Mouse (Mus musculus) hindlimb bud, embryonic 11.5 days (tissue): ENCODE data around the gene Olfr1494.

Source experiments
- DNase-seq: peaks from one replicate; pipeline ENCODE4 v3.0.0-alpha.2; 2012; ENCODE audit warnings: low read depth, low spot score; ENCODE audit errors: extremely low spot score

Gene Olfr1494

GRCm38 (mm10) chr19:13739428-13739827, at the start of gene Olfr1494:
Gene Olfr1494, plus strand, starts transcription at chr19:13739728.
- DNase-seq, result no peak

- DNase-seq, result no peak
Observed at GRCm38 (mm10) chr19:13696968-13697367, 42.6 kb upstream of the Olfr1494 start, which contains the start of gene Olfr1491. Gene Olfr1491, plus strand, starts transcription at chr19:13697268.

GRCm38 (mm10) chr19:13722978-13723377, 16.6 kb upstream of the Olfr1494 start, which contains the start of gene Olfr1493-ps1:
Gene Olfr1493-ps1, plus strand, starts transcription at chr19:13723278.
- no peak for DNase-seq

DNA sequence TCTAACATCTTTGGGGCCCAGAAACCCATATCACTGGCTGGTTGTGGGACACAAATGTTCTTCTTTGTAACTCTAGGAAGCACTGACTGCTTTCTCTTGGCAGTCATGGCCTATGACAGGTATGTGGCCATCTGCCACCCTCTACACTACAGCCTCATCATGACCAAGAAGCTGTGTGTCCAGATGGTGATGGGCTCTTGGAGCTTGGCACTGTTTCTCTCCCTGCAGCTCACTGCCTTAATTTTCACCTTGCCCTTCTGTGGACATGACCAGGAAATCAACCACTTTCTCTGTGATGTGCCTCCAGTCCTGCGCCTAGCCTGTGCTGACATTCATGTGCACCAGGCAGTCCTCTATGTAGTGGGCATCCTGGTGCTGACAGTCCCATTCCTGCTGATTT, 9.8 kb downstream of the Olfr1494 start:
- DNase-seq, result no peak

- DNase-seq, result no peak
Observed at GRCm38 (mm10) chr19:13764306-13764705, 24.8 kb downstream of the Olfr1494 start, which contains the start of gene Olfr1495. Gene Olfr1495, plus strand, starts transcription at chr19:13764606.

DNA sequence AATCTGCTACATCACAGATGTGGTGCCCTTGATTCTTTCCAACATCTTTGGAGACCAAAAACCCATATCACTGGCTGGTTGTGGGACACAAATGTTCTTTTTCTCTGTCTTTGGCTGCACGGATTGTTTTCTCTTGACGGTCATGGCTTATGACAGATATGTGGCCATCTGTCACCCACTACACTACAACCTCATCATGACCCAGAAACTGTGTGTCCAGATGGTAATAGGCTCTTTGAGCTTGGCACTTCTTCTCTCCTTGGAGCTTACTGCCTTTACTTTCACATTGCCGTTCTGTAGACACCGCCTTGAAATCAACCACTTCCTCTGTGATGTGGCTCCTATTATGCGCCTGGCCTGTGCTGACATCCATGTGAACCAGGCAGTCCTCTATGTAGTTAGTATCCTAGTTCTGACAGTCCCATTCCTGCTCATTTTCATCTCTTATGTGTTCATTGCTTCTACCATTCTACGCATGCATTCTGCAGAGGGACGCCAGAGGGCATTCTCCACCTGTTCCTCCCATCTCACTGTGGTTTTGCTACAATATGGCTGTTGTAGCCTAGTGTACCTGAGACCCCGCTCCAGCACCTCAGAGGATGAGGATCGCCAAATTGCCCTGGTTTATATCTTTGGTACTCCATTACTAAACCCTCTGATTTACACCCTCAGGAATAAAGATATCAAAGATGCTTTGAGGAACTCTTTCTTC, 29.2 kb downstream of the Olfr1494 start:
- no peak for DNase-seq

DNA sequence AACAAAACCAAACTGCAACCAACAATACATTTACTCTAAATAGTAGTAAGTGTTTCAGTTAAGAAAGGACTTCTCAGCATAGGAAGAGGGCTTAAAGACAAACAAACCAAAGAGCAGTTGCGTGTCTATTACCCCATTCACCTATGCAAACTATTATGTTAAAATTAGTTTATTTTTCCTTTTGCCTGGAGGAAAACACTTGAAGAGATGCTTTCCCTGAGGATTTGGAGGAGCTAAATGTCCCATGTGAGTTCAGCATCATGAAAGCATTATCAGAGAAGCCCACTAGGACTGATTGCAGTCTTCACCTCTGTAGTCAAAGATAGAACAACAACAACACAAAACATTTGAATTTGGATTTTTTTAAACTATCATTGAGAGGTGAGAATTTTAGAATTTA, 38.0 kb downstream of the Olfr1494 start, which contains the start of gene Olfr1496:
TSS of gene Olfr1496 (plus strand) at position 301 of the 400 bp plus-strand sequence.
- no peak for DNase-seq

DNA sequence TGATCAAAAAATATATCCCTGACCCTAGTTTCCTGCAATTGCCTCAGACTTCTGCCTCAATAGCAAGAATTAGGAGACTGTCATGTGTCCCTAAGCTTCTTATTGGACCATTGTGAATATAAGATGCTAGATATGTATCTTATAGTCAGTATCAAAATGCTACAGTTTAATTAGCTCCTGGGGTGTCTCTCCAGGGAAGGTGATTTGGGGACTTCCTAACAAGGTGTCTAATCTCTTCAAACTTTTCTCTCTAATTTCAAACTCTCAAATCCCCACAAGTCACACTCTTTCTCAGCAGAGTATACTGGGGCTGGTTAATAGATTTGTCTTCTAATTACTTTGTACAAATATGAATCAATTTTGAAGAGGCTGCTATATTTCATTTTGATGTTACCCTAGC, 58.6 kb downstream of the Olfr1494 start, which contains the start of gene Olfr1497:
TSS of gene Olfr1497 (minus strand) at position 101 of the 400 bp plus-strand sequence.
- no peak for DNase-seq
